Mouse (Mus musculus): Measurements from ENCODE around the gene Slc1a2.

The Slc1a2 gene

GRCm38 (mm10) chr2:102807633-102808032 is 149.2 kb downstream of the Slc1a2 start:
- no peak for DNase-seq (ENCODE audit: inconsistent age in 2 of 2, low spot score in 1 of 2)

GRCm38 (mm10) chr2:102809436-102809835 is 151.0 kb downstream of the Slc1a2 start:
- no peak for DNase-seq (ENCODE audit: inconsistent age in 2 of 2, low spot score in 1 of 2)

GRCm38 (mm10) chr2:102812756-102813155 is 154.3 kb downstream of the Slc1a2 start:
- DNase-seq (ENCODE audit: inconsistent age in 2 of 2, low spot score in 1 of 2): no peak

- DNase-seq (ENCODE audit: inconsistent age in 2 of 2, low spot score in 1 of 2): peak in 1 of 2 experiments; percentile 72
Observed at GRCm38 (mm10) chr2:102815289-102815809, 156.9 kb downstream of the Slc1a2 start.

GRCm38 (mm10) chr2:102820225-102820711 is 161.8 kb downstream of the Slc1a2 start:
- no peak for DNase-seq (ENCODE audit: inconsistent age in 2 of 2, low spot score in 1 of 2)

GRCm38 (mm10) chr2:102820790-102821189 is 162.3 kb downstream of the Slc1a2 start:
- no peak for DNase-seq (ENCODE audit: inconsistent age in 2 of 2, low spot score in 1 of 2)

GRCm38 (mm10) chr2:102822036-102822435 is 163.6 kb downstream of the Slc1a2 start:
- DNase-seq (ENCODE audit: inconsistent age in 2 of 2, low spot score in 1 of 2): no peak

- DNase-seq (ENCODE audit: inconsistent age in 2 of 2, low spot score in 1 of 2): peak; percentile 53 to 73
Observed at GRCm38 (mm10) chr2:102825961-102826633, 167.6 kb downstream of the Slc1a2 start.

GRCm38 (mm10) chr2:102827841-102828240 is 169.4 kb downstream of the Slc1a2 start:
- DNase-seq (ENCODE audit: inconsistent age in 2 of 2, low spot score in 1 of 2): no peak

GRCm38 (mm10) chr2:102828381-102828780 is 169.9 kb downstream of the Slc1a2 start:
- DNase-seq (ENCODE audit: inconsistent age in 2 of 2, low spot score in 1 of 2): peak; percentile 16 to 70

- peak; percentile 72 to 95 for DNase-seq (ENCODE audit: inconsistent age in 2 of 2, low spot score in 1 of 2)
Observed at GRCm38 (mm10) chr2:102829201-102829600, 170.7 kb downstream of the Slc1a2 start.

GRCm38 (mm10) chr2:102831547-102831946 is 173.1 kb downstream of the Slc1a2 start:
- no peak for DNase-seq (ENCODE audit: inconsistent age in 2 of 2, low spot score in 1 of 2)

- no peak for DNase-seq (ENCODE audit: inconsistent age in 2 of 2, low spot score in 1 of 2)
Observed at GRCm38 (mm10) chr2:102838179-102838578, 179.7 kb downstream of the Slc1a2 start.
